Mouse (Mus musculus) liver, postnatal 0 days (tissue): Measurements from ENCODE around the gene Snai1.

Source experiments
- CTCF ChIP-seq: sonication (generic); IDR thresholded peaks from 2 replicates; pipeline ENCODE4 v1.5.1; 2016; ENCODE audit warnings: antibody characterized with exemption, low read depth
- EP300 ChIP-seq: IDR thresholded peaks from 2 replicates; pipeline ENCODE4 v1.6.1; 2016; ENCODE audit warnings: antibody characterized with exemption, low read depth, mild to moderate bottlenecking

DNA sequence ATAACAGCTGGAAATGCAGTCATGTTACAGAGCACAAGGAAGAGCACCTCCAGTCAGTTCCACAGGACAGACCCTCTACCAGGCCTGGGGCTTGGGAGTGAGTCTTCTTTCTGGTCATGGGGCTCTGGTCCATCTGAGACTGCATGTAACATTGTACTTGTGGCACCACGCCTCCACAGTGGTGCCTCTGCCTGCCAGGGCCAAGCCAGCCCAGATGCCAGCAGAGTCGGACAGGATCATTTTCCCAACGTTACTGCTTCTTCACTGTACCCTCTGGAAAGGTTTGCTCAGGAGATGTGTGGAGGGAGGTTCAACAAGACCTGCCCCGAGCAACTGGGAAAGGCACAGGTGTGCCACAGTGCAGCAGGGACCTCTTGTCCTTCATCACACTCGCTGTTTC is 22.3 kb upstream of the Snai1 start:
- TF ChIP-seq EP300 (no peak), CTCF (no peak)
